Mouse (Mus musculus): ENCODE results near the gene Rxrg.

DNA sequence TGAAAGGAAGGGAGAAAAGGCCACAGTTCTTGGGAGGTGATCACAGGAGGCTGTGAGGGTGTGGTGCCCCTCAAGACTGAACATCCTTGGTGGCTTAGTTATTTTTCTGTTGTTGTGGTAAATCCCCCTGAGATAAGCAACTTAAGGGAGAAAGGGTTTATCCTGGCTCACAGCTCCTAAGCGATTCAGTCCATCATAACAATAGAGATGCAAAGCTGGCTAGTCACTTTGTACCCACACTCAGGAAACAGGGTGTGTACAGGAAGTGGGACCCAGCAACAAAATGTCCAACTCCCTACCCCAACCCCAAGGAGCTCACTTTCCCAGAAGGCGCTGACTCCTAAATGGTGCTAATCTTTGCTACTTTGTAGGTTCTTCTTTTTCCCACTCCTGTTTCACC is 54.2 kb downstream of the Rxrg start:
- TF ChIP-seq ZMIZ1 (IDR thresholded peaks at IDR 0.05; ENCODE audit: low read depth, low read length) (no peak), ZC3H11A (IDR thresholded peaks at IDR 0.05; ENCODE audit: low read depth, low read length) (no peak)

Data from MEL (cell line).